Mouse (Mus musculus) heart, adult 2 months (tissue): ENCODE data around the gene Rnf220. TPM values are rescaled to one million over a fixed set of nuclear protein-coding genes. Genes with fewer than 3 reads are reported as not detected.

Source experiments
- DNase-seq, 2 experiments: peaks; one replicate each; pipeline ENCODE4 v3.0.0; 2021
- H3K27ac ChIP-seq: fragments of 200-600 bp; 2 replicates; pipeline ENCODE4 v1.8.1; 2022
- H3K27me3 ChIP-seq: fragments of 200-500 bp; 2 replicates; pipeline ENCODE4 v1.6.1; 2012; ENCODE audit warnings: mild to moderate bottlenecking, low read length, inconsistent platforms, mixed read lengths; ENCODE audit not compliant: control insufficient read depth, insufficient read depth
- H3K36me3 ChIP-seq: fragments of 200-500 bp; 2 replicates; pipeline ENCODE4 v1.6.1; 2012; ENCODE audit warnings: low read length, inconsistent platforms; ENCODE audit not compliant: control insufficient read depth, insufficient read depth
- H3K4me1 ChIP-seq: fragments of 200-500 bp; 2 replicates; pipeline ENCODE4 v1.6.1; 2011; ENCODE audit warnings: low read length; ENCODE audit not compliant: control insufficient read depth, insufficient read depth
- H3K4me3 ChIP-seq: fragments of 200-600 bp; 2 replicates; pipeline ENCODE4 v1.8.1; 2022
- H3K79me2 ChIP-seq: fragments of 200-500 bp; replicated peaks from 2 replicates; pipeline ENCODE4 v1.6.1; 2012; ENCODE audit warnings: mild to moderate bottlenecking, inconsistent platforms, low read length, moderate library complexity, mixed read lengths; ENCODE audit not compliant: control insufficient read depth, insufficient read depth
- H3K9ac ChIP-seq: fragments of 200-500 bp; 2 replicates; pipeline ENCODE4 v1.6.1; 2012; ENCODE audit warnings: low read depth, mild to moderate bottlenecking, control low read depth, inconsistent platforms, low read length, mixed read lengths
- CTCF ChIP-seq: fragments of 200-600 bp; IDR thresholded peaks from 2 replicates; pipeline ENCODE4 v1.8.1; 2022; ENCODE audit warnings: antibody characterized with exemption, mild to moderate bottlenecking, moderate library complexity
- EP300 ChIP-seq: fragments of 200-500 bp; IDR thresholded peaks from 2 replicates; pipeline ENCODE4 v1.6.1; 2011; ENCODE audit warnings: low read depth, low read length, control low read depth; ENCODE audit not compliant: insufficient read depth
- POLR2A ChIP-seq: fragments of 200-500 bp; IDR thresholded peaks from 2 replicates; pipeline ENCODE4 v1.6.1; 2011; ENCODE audit warnings: mild to moderate bottlenecking, low read depth, low read length, control low read depth; ENCODE audit not compliant: insufficient read depth
- WGBS: fragments of 180-500 bp; shearing (Covaris S2); methylation state at CpG from one replicate; pipeline ENCODE4 v1.1.7; 2018; 5-methylcytosine and 5-hydroxymethylcytosine counted together
- intact Hi-C: fragments of 180-260 bp; cut with DNase I; formaldehyde crosslinking; loops from one replicate; pipeline ENCODE4 v1.15.1; 2025
- polyA plus RNA-seq: library from polyadenylated mRNA; depleted of rRNA; stranded (reverse); fragments of >200 nt; gene quantifications from 2 replicates; pipeline ENCODE4 v1.2.3, GENCODE M21; 2012
- total RNA-seq, 2 experiments: library from RNA; stranded (reverse); gene quantifications; 2 replicates each; pipeline ENCODE4 v1.2.3; 2021

Gene Rnf220
- total and polyA plus RNA-seq, 3 experiments = 32.3 to 41.4 (median 33.2) TPM

- whole genome bisulfite sequencing = 79% methylated on average over 8 of the region's 8 CpGs
- Histone ChIP-seq H3K27me3 (no peaks in the 10 kb centered on the region), H3K9ac (no peak overlapping the region), H3K4me3 (no peak overlapping the region), H3K79me2 (no peaks in the 10 kb centered on the region), H3K36me3 (no peaks in the 10 kb centered on the region), H3K4me1 (no peaks in the 10 kb centered on the region), H3K27ac (no peak overlapping the region)
- DNase-seq = no peak
- TF ChIP-seq CTCF (no peak), EP300 (no peak), POLR2A (no peak)
- intact Hi-C loops = no loop called here
These were observed 153.5 kb downstream of the Rnf220 start for GRCm38 (mm10) chr4:117343385-117343784.

- no peaks in the 10 kb centered on the region for H3K36me3 ChIP-seq
- no peaks in the 10 kb centered on the region for H3K79me2 ChIP-seq
- no peak for TF ChIP-seq POLR2A
- TF ChIP-seq CTCF = no peak
- TF ChIP-seq EP300 = no peak
- H3K9ac ChIP-seq = no peak overlapping the region
- no peak overlapping the region for H3K4me3 ChIP-seq
- no peaks in the 10 kb centered on the region for H3K4me1 ChIP-seq
- H3K27ac ChIP-seq = no peak overlapping the region
- DNase-seq = peak in 1 of 2 experiments; percentile 46
- intact Hi-C loops = no loop called here
- 42% methylated on average over 12 of the region's 12 CpGs for WGBS
- no peaks in the 10 kb centered on the region for H3K27me3 ChIP-seq
These were observed 154.1 kb downstream of the Rnf220 start for GRCm38 (mm10) chr4:117342751-117343150.

- no peaks in the 10 kb centered on the region for H3K79me2 ChIP-seq
- H3K9ac ChIP-seq = no peak overlapping the region
- H3K36me3 ChIP-seq = no peaks in the 10 kb centered on the region
- H3K27me3 ChIP-seq = no peaks in the 10 kb centered on the region
- H3K4me3 ChIP-seq = no peak overlapping the region
- intact Hi-C loops = no loop called here
- WGBS = 80% methylated on average over 5 of the region's 5 CpGs
- no peaks in the 10 kb centered on the region for H3K4me1 ChIP-seq
- TF ChIP-seq EP300 = no peak
- TF ChIP-seq CTCF = no peak
- no peak for TF ChIP-seq POLR2A
- H3K27ac ChIP-seq = no peak overlapping the region
- no peak for DNase-seq
These were observed 155.6 kb downstream of the Rnf220 start for GRCm38 (mm10) chr4:117341282-117341681.

GRCm38 (mm10) chr4:117339796-117340195 lies 157.1 kb downstream of the Rnf220 start:
- TF ChIP-seq EP300 (no peak), CTCF (no peak), POLR2A (no peak)
- Histone ChIP-seq H3K4me3 (no peak overlapping the region), H3K4me1 (no peaks in the 10 kb centered on the region), H3K9ac (no peak overlapping the region), H3K27ac (no peak overlapping the region), H3K79me2 (no peaks in the 10 kb centered on the region), H3K27me3 (no peaks in the 10 kb centered on the region), H3K36me3 (no peaks in the 10 kb centered on the region)
- intact Hi-C loops = no loop called here
- no peak for DNase-seq

- TF ChIP-seq EP300 = no peak
- TF ChIP-seq CTCF = no peak
- TF ChIP-seq POLR2A = no peak
- no peaks in the 10 kb centered on the region for H3K79me2 ChIP-seq
- no peak for DNase-seq
- no peaks in the 10 kb centered on the region for H3K27me3 ChIP-seq
- no peaks in the 10 kb centered on the region for H3K4me1 ChIP-seq
- H3K27ac ChIP-seq = no peak overlapping the region
- WGBS = 58% methylated on average over 11 of the region's 11 CpGs
- no peak overlapping the region for H3K4me3 ChIP-seq
- intact Hi-C loops = no loop called here
- H3K9ac ChIP-seq = no peak overlapping the region
- H3K36me3 ChIP-seq = no peaks in the 10 kb centered on the region
These were observed 165.9 kb downstream of the Rnf220 start for GRCm38 (mm10) chr4:117330836-117331475.

- no peaks in the 10 kb centered on the region for H3K36me3 ChIP-seq
- no peak overlapping the region for H3K9ac ChIP-seq
- H3K27ac ChIP-seq = no peak overlapping the region
- H3K79me2 ChIP-seq = no peaks in the 10 kb centered on the region
- no peak for TF ChIP-seq POLR2A
- H3K4me3 ChIP-seq = no peak overlapping the region
- DNase-seq = no peak
- no peaks in the 10 kb centered on the region for H3K4me1 ChIP-seq
- no peaks in the 10 kb centered on the region for H3K27me3 ChIP-seq
- 92% methylated on average over 3 of the region's 3 CpGs for WGBS
- intact Hi-C loops = no loop called here
These were observed 166.7 kb downstream of the Rnf220 start for GRCm38 (mm10) chr4:117330132-117330531.
